Mouse (Mus musculus): Measurements from ENCODE around the gene Gm17617.

Gene Gm17617

GRCm38 (mm10) chr13:55165831-55166339 lies 32.5 kb upstream of the Gm17617 start:
- ChIA-PET CTCF (interaction anchor here in 1 of 4 experiments (0.5 kb wide), 1 partner anchor 335 kb away, joined by 9 read pairs; no protein-coding TSS in a partner anchor), POLR2A (interaction anchor here in 2 of 4 experiments (0.6 to 2.9 kb wide), 6 partner anchors 13 to 528 kb away, joined by 3 to 14 read pairs (median 4); partner anchors contain the start of gene Fgfr4 (in 2 of the 2))

- ChIA-PET POLR2A (interaction anchor here in 1 of 4 experiments (0.7 kb wide), 1 partner anchor 57 kb away, joined by 6 read pairs; no protein-coding TSS in a partner anchor), CTCF (interaction anchor here in 1 of 4 experiments (0.6 kb wide), 1 partner anchor 15 kb away, joined by 3 read pairs; no protein-coding TSS in a partner anchor)
Measured at GRCm38 (mm10) chr13:55163553-55163952, 30.2 kb upstream of the Gm17617 start.

GRCm38 (mm10) chr13:55162365-55162764 lies 29.0 kb upstream of the Gm17617 start:
- CTCF ChIA-PET: no interaction called here
- POLR2A ChIA-PET: interaction anchor here in 3 of 4 experiments (0.6 to 1.0 kb wide), 4 partner anchors 16 to 373 kb away, joined by 3 read pairs; no protein-coding TSS in a partner anchor

- CTCF ChIA-PET: no interaction called here
- POLR2A ChIA-PET: interaction anchor here in 2 of 4 experiments (1.2 to 4.8 kb wide), 5 partner anchors 13 to 49 kb away, joined by 3 to 19 read pairs (median 8); partner anchors contain the start of gene Zfp346 (in 1 of the 2)
Measured at GRCm38 (mm10) chr13:55153951-55154350, 20.6 kb upstream of the Gm17617 start.

GRCm38 (mm10) chr13:55152621-55153415 lies 19.5 kb upstream of the Gm17617 start, which contains the start of gene Fgfr4:
Gene Fgfr4, plus strand, starts transcription at chr13:55152640.
- ChIA-PET CTCF (interaction anchor here (0.6 to 1.2 kb wide), 8 partner anchors 15 to 364 kb away, joined by 3 to 6 read pairs (median 4); no protein-coding TSS in a partner anchor), POLR2A (interaction anchor here in 3 of 4 experiments (0.7 to 4.8 kb wide), 31 partner anchors 8 to 423 kb away, joined by 3 to 19 read pairs (median 3); partner anchors contain the start of genes Tspan17 (in 2 of the 3), Zfp346 (in 2 of the 3) and Uimc1 (in 1 of the 3))

GRCm38 (mm10) chr13:55140271-55140670 lies 6.9 kb upstream of the Gm17617 start:
- CTCF ChIA-PET: interaction anchor here in 3 of 4 experiments (0.5 to 1.2 kb wide), 4 partner anchors 11 to 341 kb away, joined by 3 to 4 read pairs (median 3); no protein-coding TSS in a partner anchor
- POLR2A ChIA-PET: interaction anchor here in 2 of 4 experiments (0.6 to 2.1 kb wide), 5 partner anchors 12 to 50 kb away, joined by 3 to 8 read pairs (median 5); partner anchors contain the start of gene Fgfr4 (in 1 of the 2)

GRCm38 (mm10) chr13:55135382-55135781 lies 2.0 kb upstream of the Gm17617 start:
- ChIA-PET POLR2A (interaction anchor here in 3 of 4 experiments (0.7 to 9.1 kb wide), 16 partner anchors 8 to 80 kb away, joined by 3 to 58 read pairs (median 4); partner anchors contain the start of genes Fgfr4 (in 2 of the 3) and Zfp346 (in 1 of the 3)), CTCF (interaction anchor here (0.5 to 2.0 kb wide), 10 partner anchors 9 to 190 kb away, joined by 3 to 6 read pairs (median 3); no protein-coding TSS in a partner anchor)

GRCm38 (mm10) chr13:55124903-55125302 lies 8.4 kb downstream of the Gm17617 start:
- POLR2A ChIA-PET: interaction anchor here in 2 of 4 experiments (0.6 to 1.0 kb wide), 5 partner anchors 12 to 752 kb away, joined by 3 to 4 read pairs (median 3); no protein-coding TSS in a partner anchor
- CTCF ChIA-PET: interaction anchor here in 1 of 4 experiments (1.0 kb wide), 1 partner anchor 10 kb away, joined by 3 read pairs; no protein-coding TSS in a partner anchor

- ChIA-PET POLR2A (interaction anchor here in 2 of 4 experiments (0.8 to 4.0 kb wide), 3 partner anchors 9 to 53 kb away, joined by 3 to 13 read pairs (median 12); partner anchors contain the start of gene Zfp346 (in 2 of the 2)), CTCF (no interaction called here)
Measured at GRCm38 (mm10) chr13:55114375-55114774, 19.0 kb downstream of the Gm17617 start.

GRCm38 (mm10) chr13:55107694-55108093 lies 25.7 kb downstream of the Gm17617 start:
- POLR2A ChIA-PET: interaction anchor here (0.5 to 6.5 kb wide), 14 partner anchors 10 to 148 kb away, joined by 3 to 58 read pairs (median 4); partner anchors contain the start of gene Gm17617 (in 1 of the 4)
- CTCF ChIA-PET: no interaction called here

GRCm38 (mm10) chr13:55107116-55107515 lies 26.2 kb downstream of the Gm17617 start:
- ChIA-PET POLR2A (interaction anchor here in 2 of 4 experiments (0.6 to 6.5 kb wide), 18 partner anchors 9 to 354 kb away, joined by 3 to 58 read pairs (median 4); partner anchors contain the start of gene Gm17617 (in 1 of the 2)), CTCF (interaction anchor here in 1 of 4 experiments (0.7 kb wide), 1 partner anchor 1634 kb away, joined by 3 read pairs; no protein-coding TSS in a partner anchor)

GRCm38 (mm10) chr13:55105953-55106691 lies 27.2 kb downstream of the Gm17617 start:
- POLR2A ChIA-PET: interaction anchor here (0.6 to 6.5 kb wide), 44 partner anchors 8 to 355 kb away, joined by 3 to 58 read pairs (median 4); partner anchors contain the start of genes Fgfr4 (in 1 of the 4) and Gm17617 (in 1 of the 4)

GRCm38 (mm10) chr13:55105045-55105952 lies 28.0 kb downstream of the Gm17617 start, which contains the start of gene Zfp346:
Gene Zfp346, plus strand, starts transcription at chr13:55105311.
- POLR2A ChIA-PET: interaction anchor here (0.5 to 6.5 kb wide), 65 partner anchors 8 to 957 kb away, joined by 3 to 58 read pairs (median 4); partner anchors contain the start of genes Fgfr4 (in 2 of the 4), Gm17617 (in 1 of the 4), Lman2 (in 1 of the 4) and Tspan17 (in 1 of the 4)
- CTCF ChIA-PET: interaction anchor here (0.5 to 1.4 kb wide), 5 partner anchors 31 to 221 kb away, joined by 3 to 9 read pairs (median 3); no protein-coding TSS in a partner anchor

More at GRCm38 (mm10) chr13:55105953-55106691, 27.2 kb downstream of the Gm17617 start:
- CTCF ChIA-PET: interaction anchor here (0.6 to 1.4 kb wide), 4 partner anchors 64 to 1633 kb away, joined by 3 read pairs; no protein-coding TSS in a partner anchor

GRCm38 (mm10) chr13:55103351-55103750 lies 30.0 kb downstream of the Gm17617 start:
- POLR2A ChIA-PET: interaction anchor here in 2 of 4 experiments (0.6 to 2.1 kb wide), 2 partner anchors 51 to 410 kb away, joined by 3 to 8 read pairs; partner anchors contain the start of gene Rnf44 (in 1 of the 2)

GRCm38 (mm10) chr13:55102366-55102765 lies 31.0 kb downstream of the Gm17617 start:
- ChIA-PET CTCF (no interaction called here), POLR2A (no interaction called here)

More at GRCm38 (mm10) chr13:55103351-55103750, 30.0 kb downstream of the Gm17617 start:
- CTCF ChIA-PET: no interaction called here

GRCm38 (mm10) chr13:55101627-55102026 lies 31.7 kb downstream of the Gm17617 start:
- ChIA-PET POLR2A (interaction anchor here in 2 of 4 experiments (0.6 to 1.3 kb wide), 4 partner anchors 34 to 101 kb away, joined by 3 to 6 read pairs (median 4); no protein-coding TSS in a partner anchor), CTCF (no interaction called here)

Data from embryonic stem cell, embryonic (primary cell).